Mouse (Mus musculus): ENCODE data around the gene Actb. TPM values are rescaled to one million over a fixed set of nuclear protein-coding genes. Genes with fewer than 3 reads are reported as not detected.
A peak's percentile ranks its signal among the peaks of the same experiment; 100 is the strongest.

Actb gene
- total and polyA plus RNA-seq, 3 experiments: 1,403 to 4,417 (median 3,042) TPM

GRCm38 (mm10) chr5:142894918-142895613 lies 11.5 kb downstream of the Actb start, which contains the start of gene Fbxl18:
TSS of gene Fbxl18 (minus strand) at chr5:142895421.
- Histone ChIP-seq H3K27ac (ENCODE audit: control insufficient read depth, low read depth, low read length) (peak within 1 kb of the TSS; percentile 80), H3K4me3 (ENCODE audit: control insufficient read depth in 1 of 2, insufficient read depth in 1 of 2, low read depth in 2 of 2, low read length in 2 of 2) (peak within 1 kb of the TSS; percentile 64 to 85), H3K36me3 (ENCODE audit: control insufficient read depth in 1 of 2, insufficient read depth in 2 of 2, low read length in 2 of 2) (peaks cover 0 to 8% of the 10 kb centered on the region in 2 experiments; a peak in 2 of 4 replicates), H3K9me3 (replicated peaks; ENCODE audit: insufficient read depth, low read length) (no peaks in the 10 kb centered on the region), H3K4me1 (ENCODE audit: control insufficient read depth in 1 of 2, insufficient read depth in 2 of 2, low read length in 2 of 2) (peaks cover 2 to 8% of the 10 kb centered on the region in 2 experiments; a peak in 2 of 4 replicates), H3K9ac (ENCODE audit: control insufficient read depth, low read depth, low read length, poor library complexity, severe bottlenecking) (peak within 1 kb of the TSS; percentile 76), H3K79me2 (ENCODE audit: control insufficient read depth, insufficient read depth, low read length, poor library complexity) (peaks cover 13% of the 10 kb centered on the region), H3K27me3 (ENCODE audit: control insufficient read depth in 1 of 2, insufficient read depth in 2 of 2, low read length in 2 of 2) (no peaks in the 10 kb centered on the region)
- DNase-seq (ENCODE audit: low read depth, low spot score): peak; percentile 94
- TF ChIP-seq POLR2AphosphoS5 (IDR thresholded peaks at IDR 0.05; ENCODE audit: borderline replicate concordance, low read depth, low read length) (no peak), TAL1 (IDR thresholded peaks at IDR 0.05; ENCODE audit: low read length) (no peak), MXI1 (IDR thresholded peaks at IDR 0.05; ENCODE audit: low read depth, low read length) (peak; percentile 76; the same call in 1 of the 2 replicates), TCF12 (IDR thresholded peaks at IDR 0.05; ENCODE audit: low read depth, low read length) (peak; percentile 40; the same call in 1 of the 2 replicates), RCOR1 (IDR thresholded peaks at IDR 0.05; ENCODE audit: low read depth, low read length) (0 out of 2 replicates have a peak, but pooled peaks have one; percentile 10), TBP (IDR thresholded peaks at IDR 0.05; ENCODE audit: low read depth, low read length) (peak; percentile 68; the same call in 1 of the 2 replicates), NRF1 (IDR thresholded peaks at IDR 0.05; ENCODE audit: insufficient read depth, low read depth, low read length, poor library complexity, severe bottlenecking) (peak; percentile 42), ZMIZ1 (IDR thresholded peaks at IDR 0.05; ENCODE audit: low read depth, low read length) (0 out of 2 replicates have a peak, but pooled peaks have one; percentile 42), POLR2A (IDR thresholded peaks at IDR 0.05; ENCODE audit: control insufficient read depth in 1 of 2, insufficient read depth in 1 of 2, low read depth in 1 of 2, low read length in 2 of 2, poor library complexity in 1 of 2) (peak; percentile 66 to 81; a peak in 3 of 4 replicates), CTCF (IDR thresholded peaks at IDR 0.05 in 2 of 3, conservative IDR thresholded peaks at IDR 0.05 in 1 of 3; ENCODE audit: control insufficient read depth in 1 of 3, insufficient read depth in 1 of 3, low read depth in 2 of 3, low read length in 3 of 3, poor library complexity in 1 of 3, severe bottlenecking in 1 of 3) (no peak), KAT2A (conservative IDR thresholded peaks at IDR 0.05; ENCODE audit: low read depth, low read length) (peak; percentile 91), NELFE (IDR thresholded peaks at IDR 0.05; ENCODE audit: low read depth, low read length) (peak; percentile 77), ELF1 (IDR thresholded peaks at IDR 0.05; ENCODE audit: low read depth, low read length) (peak; percentile 55; the same call in 1 of the 2 replicates), RAD21 (IDR thresholded peaks at IDR 0.05; ENCODE audit: low read depth, low read length) (no peak), ZC3H11A (IDR thresholded peaks at IDR 0.05; ENCODE audit: low read depth, low read length) (peak; percentile 30; the same call in 1 of the 2 replicates), SIN3A (IDR thresholded peaks at IDR 0.05; ENCODE audit: low read length) (peak; percentile 95), MAFK (IDR thresholded peaks at IDR 0.05; ENCODE audit: borderline replicate concordance, low read depth, low read length) (no peak), CHD2 (IDR thresholded peaks at IDR 0.05; ENCODE audit: low read length) (no peak), HCFC1 (IDR thresholded peaks at IDR 0.05; ENCODE audit: low read depth, low read length) (peak; percentile 100), GATA1 (IDR thresholded peaks at IDR 0.05; ENCODE audit: low read depth, low read length) (no peak), E2F4 (IDR thresholded peaks at IDR 0.05; ENCODE audit: borderline replicate concordance, low read depth, low read length) (no peak)

All from MEL (cell line).